Mouse (Mus musculus): Measurements from ENCODE around the gene Col10a1.
"Not testable (repeated sequence)": the region's sequence is repeated elsewhere in the genome, so short reads cannot be mapped to it uniquely, and the experiment has no call there.

Col10a1 gene

DNA sequence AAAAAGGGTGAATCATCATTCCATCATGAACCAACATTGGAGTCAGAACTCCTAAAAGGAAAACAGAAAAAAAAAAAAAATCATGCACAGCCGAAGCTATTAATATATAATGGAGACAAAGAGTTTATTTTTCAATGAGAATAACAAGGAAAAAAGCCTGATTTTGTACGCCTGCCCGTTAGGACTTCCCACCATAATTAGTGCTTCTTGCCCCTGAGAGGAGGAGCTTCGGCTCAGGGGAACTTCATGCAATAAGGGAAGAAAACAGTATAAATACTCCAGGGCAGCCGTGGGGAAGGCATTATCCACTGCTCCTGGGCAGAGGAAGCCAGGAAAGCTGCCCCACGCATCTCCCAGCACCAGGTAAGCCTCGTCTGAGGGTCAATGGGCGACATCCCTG, at the start of gene Col10a1:
Gene Col10a1 (plus strand): TSS at position 301 of the 400 bp plus-strand sequence.
- no peak for DNase-seq (ENCODE audit: low spot score)

- no peak for DNase-seq (ENCODE audit: low spot score)
Measured at GRCm38 (mm10) chr10:34341014-34341413, 48.8 kb upstream of the Col10a1 start.

DNA sequence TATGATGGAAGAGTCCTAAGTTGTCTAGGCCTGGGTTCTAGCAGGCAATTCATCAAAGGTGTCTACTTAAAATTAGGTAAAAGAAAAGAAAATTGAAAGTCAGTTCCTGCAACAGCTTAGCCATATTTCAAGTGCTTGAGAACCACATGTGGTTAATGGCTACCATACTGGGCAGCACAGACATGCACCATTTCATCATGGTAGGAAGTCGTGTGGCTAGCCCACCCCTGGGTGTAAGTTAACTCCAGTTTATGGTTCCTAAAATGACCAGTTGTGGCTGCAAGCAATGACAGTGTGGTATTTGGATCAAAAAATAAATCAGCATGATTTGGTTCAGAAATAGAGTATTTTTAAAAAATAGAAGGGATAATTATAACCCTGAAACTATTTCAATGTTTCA, 47.9 kb upstream of the Col10a1 start:
- no peak for DNase-seq (ENCODE audit: low spot score)

DNA sequence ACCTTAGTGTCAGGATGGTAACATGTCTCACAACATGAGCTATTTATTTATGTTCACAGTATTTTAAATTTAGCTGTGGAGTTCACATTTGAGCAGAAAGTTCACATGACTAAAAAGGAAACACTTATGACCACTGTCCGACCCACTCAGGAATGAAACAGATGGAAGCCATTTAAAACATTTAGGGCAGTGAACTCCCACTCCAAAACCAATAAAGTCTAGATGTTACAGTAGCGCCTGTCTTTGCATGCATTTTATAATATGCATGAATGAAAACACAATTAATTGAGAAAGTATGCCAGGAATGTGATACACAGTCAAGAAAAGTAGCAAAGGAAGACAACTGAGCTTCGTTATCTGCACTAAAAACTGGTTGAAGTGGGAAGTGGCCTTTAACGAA, 37.6 kb upstream of the Col10a1 start:
- DNase-seq (ENCODE audit: low spot score) = no peak

DNA sequence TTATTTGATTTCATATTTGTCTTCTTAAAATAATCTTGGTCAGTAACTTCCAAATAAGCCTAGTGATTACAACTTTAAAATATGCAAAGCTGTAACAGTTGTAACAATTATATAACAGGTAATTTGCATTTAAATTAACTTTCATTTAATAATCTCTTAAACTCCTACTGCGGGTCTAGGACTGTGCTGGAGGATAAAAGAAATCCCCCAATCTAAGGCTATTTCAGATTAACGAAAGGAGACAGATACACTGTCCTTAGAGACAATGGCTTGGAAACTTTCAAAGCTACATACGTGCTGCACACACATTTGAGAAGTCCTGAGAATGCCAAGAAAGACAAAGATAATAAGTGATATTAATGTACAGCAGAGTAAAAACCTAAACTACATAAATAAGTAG, 31.5 kb upstream of the Col10a1 start:
- no peak for DNase-seq (ENCODE audit: low spot score)

DNA sequence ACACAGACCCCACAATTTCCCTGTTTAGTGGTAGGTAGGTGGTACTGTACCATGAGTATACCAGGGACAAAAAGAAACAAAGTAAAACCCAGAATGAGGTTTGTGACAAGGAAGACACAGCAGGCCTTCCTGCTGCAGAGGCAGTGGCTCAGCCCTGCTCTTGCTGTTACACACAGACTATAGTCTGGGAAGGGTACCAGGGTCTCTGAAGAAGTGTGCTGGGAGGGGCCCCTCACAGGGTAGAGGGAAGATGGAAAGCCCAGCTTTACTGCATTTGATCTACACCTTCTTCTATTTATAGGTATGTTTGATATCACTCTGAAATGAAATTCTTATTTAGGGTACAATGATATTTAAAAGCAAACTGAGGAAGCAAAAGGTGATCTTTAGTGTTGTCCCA, 26.0 kb upstream of the Col10a1 start:
- DNase-seq (ENCODE audit: low spot score) = no peak

GRCm38 (mm10) chr10:34368138-34368537, 21.6 kb upstream of the Col10a1 start:
- DNase-seq (ENCODE audit: low spot score) = no peak

DNA sequence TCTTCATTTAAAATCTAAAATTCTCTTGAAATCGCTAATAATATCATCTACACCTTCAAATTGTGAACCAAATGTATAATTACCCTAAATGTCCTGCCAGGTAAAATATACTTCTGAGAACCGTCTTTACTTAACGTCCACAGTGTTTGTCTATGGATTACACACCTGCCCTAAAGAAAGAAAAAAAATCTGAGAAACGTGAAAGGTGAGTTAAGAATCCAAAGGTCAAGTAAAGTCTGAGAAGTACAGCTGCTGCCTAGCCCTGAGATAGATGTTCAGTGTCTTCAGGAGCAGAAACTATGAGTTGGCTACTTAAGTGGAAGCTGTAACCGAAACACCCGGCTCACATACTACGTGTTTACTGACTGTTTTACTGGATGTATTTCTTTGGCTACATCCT, 16.4 kb upstream of the Col10a1 start:
- no peak for DNase-seq (ENCODE audit: low spot score)

GRCm38 (mm10) chr10:34385636-34386035, 4.1 kb upstream of the Col10a1 start:
- DNase-seq (ENCODE audit: low spot score) = no peak

GRCm38 (mm10) chr10:34396959-34397358, 7.2 kb downstream of the Col10a1 start:
- DNase-seq (ENCODE audit: low spot score) = no peak

DNA sequence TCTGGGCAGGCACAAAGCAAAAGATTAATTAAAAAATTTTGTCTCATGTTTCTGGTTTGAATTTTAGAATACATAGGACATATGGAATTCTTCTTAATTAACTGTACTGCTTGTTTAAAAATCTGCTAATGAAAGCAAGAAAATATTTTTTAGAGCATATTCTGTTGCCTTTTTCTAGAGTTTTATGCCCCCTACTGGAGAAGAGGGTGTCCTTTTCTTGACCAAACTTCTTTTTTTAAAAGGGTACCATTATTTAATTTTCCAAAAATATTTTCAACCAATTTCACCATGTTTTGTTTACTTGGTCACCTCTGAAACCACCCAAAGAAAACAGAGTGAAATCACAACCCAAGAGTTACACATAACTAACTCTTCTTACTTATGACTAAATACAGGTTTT, 9.5 kb downstream of the Col10a1 start:
- DNase-seq (ENCODE audit: low spot score) = no peak

DNA sequence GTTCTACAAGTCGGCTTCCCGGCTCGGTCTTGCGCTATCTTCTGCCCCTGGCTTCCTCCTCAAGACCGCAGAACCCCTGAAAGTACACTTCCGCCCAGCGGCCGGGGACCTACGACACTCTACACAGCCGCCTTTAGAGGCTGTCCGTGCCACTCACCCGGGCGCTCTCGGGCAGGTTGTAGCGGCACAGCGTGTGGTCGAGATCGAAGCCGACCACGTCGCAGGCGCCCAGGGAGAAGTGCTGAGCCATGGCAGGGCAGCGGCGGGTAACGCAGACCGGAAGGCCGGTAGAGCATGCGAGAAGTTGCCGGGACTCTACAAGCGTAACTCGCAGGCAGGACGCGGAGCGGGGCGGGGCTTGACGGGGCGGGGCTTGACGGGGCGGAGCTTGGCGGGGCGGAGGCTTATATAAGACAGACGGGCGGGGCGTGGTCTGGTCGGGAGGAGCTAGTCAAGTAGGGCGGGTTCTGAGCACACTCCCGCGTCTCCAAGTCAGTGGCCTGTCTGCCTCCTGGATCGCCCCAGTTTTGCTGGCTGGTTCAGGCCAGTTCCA, 28.5 kb downstream of the Col10a1 start, which contains the start of gene Nt5dc1:
Gene Nt5dc1 (minus strand): TSS at position 349 of the 553 bp plus-strand sequence.
- DNase-seq (ENCODE audit: low spot score) = peak; percentile 91

DNA sequence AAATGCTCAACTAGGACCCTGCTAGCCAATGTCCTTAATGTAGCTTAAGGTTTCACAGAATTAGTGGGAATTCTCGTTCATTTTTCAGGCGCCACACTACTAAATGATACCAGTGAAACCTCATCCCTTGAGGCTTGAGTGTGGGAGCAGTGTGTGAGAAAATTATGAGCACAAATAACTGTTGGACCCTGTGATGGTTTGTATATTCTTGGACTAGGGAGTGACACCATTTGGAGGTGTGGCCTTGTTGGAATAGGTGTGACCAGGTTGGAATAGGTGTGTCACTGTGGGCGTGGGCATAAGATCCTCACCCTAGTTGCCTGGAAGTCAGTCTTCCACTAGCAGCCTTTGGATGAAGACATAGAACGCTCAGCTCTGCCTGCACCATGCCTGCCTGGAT, 29.0 kb downstream of the Col10a1 start:
- not testable (repeated sequence) for DNase-seq (ENCODE audit: low spot score)

DNA sequence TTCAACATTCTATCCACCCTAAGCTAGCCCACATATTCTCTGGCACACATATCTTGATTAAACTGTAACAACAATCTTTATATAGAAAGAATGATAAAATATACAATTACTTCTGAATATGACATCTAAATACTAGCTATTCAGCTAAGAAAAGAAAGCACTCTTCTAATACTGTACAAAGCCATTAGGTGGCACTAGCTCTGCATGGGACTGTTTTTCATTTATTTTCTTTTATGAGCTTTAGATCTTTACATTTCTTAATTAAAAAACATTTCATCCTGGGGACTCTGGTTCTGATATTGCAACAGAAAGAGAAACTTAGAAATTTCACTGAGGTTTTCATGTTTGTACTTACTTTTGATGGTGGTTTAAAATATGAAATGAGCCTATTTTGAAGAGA, 42.0 kb downstream of the Col10a1 start:
- DNase-seq (ENCODE audit: low spot score) = no peak

DNA sequence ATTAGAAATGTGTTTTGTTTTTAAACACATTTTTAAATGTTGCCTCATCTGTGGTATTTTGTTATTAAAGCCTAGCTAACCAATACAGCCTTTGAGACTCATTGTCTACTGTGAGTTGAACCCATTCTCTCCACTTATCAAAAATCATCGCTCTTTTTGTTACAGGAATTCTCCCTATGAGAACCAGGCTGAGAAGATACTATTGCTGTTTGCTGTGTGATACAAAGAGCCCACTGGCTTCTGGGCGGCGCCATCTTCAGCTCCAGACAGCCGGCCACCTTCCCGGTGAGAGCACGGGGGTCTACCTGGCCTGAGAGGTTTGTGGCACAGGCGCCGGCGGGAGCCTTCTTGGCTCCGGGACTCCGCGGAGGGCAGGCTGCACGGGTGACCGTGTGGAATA, 44.4 kb downstream of the Col10a1 start:
- not testable (repeated sequence) for DNase-seq (ENCODE audit: low spot score)
